Mouse (Mus musculus) lung, adult 2 months (tissue): ENCODE data around the gene Gpr139.

ENCODE experiments used
- CTCF ChIP-seq: fragments of 200-500 bp; IDR thresholded peaks from 2 replicates; pipeline ENCODE4 v1.5.1; 2011; ENCODE audit warnings: mild to moderate bottlenecking, low read length, control low read depth; ENCODE audit not compliant: insufficient read depth
- POLR2A ChIP-seq: fragments of 200-500 bp; IDR thresholded peaks from 2 replicates; pipeline ENCODE4 v1.6.1; 2011; ENCODE audit warnings: low read depth, mild to moderate bottlenecking, control low read depth, low read length, borderline replicate concordance; ENCODE audit errors: extremely low read depth

DNA sequence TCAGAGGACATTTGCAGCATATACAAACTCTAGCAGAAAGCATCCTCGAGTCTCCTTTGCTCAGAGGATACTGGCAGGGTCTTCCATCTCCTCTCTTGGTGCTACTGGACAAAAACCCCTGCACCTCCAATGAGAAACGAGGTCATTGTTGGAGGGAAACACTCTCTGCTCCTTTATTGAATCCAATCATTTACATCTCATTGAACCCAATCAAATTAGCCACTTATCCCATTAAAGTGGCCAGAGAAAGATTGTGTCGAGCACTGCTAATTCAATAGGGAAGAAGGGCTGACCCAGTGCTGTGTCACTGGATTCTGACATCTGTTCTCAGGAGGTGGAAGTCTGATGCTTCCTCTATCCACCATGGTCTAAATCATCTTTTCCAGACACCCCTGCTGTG is 46.6 kb upstream of the Gpr139 start:
- TF ChIP-seq POLR2A (no peak), CTCF (no peak)
